Mouse (Mus musculus): Measurements from ENCODE around the gene Twist1.

DNA sequence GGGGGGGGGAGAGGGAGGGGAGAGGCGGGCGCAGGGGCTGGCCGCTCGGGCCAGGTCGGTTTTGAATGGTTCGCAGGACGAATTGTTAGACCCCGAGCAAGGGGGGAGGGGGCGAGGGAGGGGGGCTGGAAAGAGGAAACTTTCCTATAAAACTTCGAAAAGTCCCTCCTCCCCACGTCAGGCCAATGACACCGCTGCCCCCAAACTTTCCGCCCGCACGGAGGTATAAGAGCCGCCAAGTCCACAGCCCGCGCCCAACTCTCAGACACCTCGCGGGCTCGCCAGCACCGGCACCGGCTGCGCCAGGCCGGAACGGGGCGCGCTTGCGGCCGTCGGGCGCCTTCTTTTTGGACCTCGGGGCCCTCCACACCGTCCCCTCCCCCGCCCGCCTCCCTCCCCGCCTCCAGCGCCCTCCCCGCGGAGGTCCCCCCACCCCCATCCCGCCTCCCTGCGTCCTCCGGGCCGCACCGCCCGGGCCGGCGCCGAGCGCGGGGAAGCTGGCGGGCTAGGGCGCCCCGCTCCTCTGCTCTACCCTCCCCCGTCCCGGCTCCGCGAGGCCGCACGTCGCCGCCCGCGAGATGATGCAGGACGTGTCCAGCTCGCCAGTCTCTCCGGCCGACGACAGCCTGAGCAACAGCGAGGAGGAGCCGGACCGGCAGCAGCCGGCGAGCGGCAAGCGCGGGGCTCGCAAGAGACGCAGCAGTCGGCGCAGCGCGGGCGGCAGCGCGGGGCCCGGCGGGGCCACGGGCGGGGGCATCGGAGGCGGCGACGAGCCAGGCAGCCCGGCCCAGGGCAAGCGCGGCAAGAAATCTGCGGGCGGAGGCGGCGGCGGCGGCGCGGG, at the start of gene Twist1:
- TF ChIP-seq POLR2A (IDR thresholded peaks at IDR 0.05; ENCODE audit: low read depth, low read length): no peak
- TF ChIP-seq EP300 (IDR thresholded peaks at IDR 0.05; ENCODE audit: low read length): no peak
- TF ChIP-seq CTCF (conservative IDR thresholded peaks at IDR 0.05 in 1 of 2, IDR thresholded peaks at IDR 0.05 in 1 of 2; ENCODE audit: low read depth in 2 of 2, low read length in 2 of 2): no peak
- no peak for TF ChIP-seq MAX (IDR thresholded peaks at IDR 0.05; ENCODE audit: low read length)
- no peak for TF ChIP-seq USF2 (conservative IDR thresholded peaks at IDR 0.05; ENCODE audit: low read depth, low read length)
- TF ChIP-seq ZC3H11A (IDR thresholded peaks at IDR 0.05; ENCODE audit: low read depth, low read length): no peak

Data from CH12.LX (cell line).